Mouse (Mus musculus) liver, embryonic 14.5 days (tissue): ENCODE results near the gene Wnt3a.

Experiments used
- CTCF ChIP-seq: IDR thresholded peaks from 2 replicates; pipeline ENCODE4 v1.5.1; 2016; ENCODE audit warnings: antibody characterized with exemption, low read depth, control low read depth
- EP300 ChIP-seq: IDR thresholded peaks from 2 replicates; pipeline ENCODE4 v1.6.1; 2016; ENCODE audit warnings: antibody characterized with exemption, low read depth

DNA sequence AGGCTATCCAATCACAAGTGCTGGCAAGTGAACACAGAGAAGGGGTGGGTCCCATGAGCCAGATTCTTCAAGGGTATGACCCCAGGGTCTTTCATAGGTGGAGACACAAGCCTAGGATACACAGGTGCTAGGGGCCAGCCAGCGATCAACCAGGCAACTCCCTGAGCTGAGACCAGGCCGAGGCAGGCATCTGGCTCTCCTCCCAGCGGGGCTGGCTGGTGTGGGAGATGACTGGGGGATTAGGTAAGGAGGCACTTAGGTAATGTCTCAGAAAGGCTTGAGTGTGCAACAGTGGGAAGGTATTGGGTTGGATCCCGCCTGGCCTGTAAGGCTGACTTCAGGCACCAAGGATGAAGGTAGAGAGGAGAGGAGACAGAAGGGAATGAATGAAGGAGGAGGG is 44.6 kb upstream of the Wnt3a start:
- TF ChIP-seq CTCF, result no peak
- no peak for TF ChIP-seq EP300
